8 mouse cellular contexts compared by ENCODE assay signal in the genomic region with DNA sequence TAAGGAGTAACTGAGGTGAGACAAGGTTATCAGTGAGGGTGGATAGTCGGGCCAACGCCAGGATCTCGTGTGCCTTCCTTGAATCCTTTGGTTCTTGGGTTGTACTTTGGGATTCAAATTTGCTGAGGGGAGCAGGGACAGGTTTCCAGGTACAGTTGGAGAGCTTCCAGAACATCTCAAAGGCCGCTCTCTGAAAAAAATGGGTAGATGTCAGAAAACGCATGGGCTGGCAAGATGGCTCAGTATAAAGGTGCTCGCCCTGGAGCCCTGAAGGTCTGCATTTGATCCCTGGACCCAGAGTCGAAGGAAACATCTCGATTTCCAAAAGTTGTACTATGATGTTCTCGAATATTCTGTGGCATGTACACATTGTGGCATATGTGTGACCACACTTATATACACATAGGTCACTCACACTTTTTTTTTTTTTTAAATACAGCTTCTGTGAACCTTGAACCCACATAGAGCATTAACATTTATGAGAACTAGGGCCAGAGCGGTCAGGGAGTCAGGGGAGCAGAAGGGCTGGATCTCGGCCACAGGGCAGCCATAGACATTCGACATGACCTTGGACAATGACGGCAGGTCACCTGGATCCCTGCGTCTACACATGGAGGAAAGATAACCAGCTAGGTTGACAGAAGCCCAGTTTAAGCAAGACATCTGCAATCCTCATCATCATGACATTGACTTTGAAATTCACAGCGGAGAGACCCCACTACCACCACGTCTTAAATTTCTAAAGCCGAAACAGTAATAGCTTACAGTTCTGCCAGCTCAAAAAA. TPM values are rescaled to one million over a fixed set of nuclear protein-coding genes. Genes with fewer than 3 reads are reported as not detected.
DNase-seq lines count a peak whose midpoint lies in the region; ATAC-seq and TF ChIP-seq lines count a peak whose summit lies in the region.

No protein-coding gene starts in this region.

- ATAC-seq in heart, embryonic 13.5 days (ENCODE audit: extremely low read depth, insufficient number of reproducible peaks, low FRiP score, low TSS enrichment), result no peak
- no peak for ATAC-seq in kidney, postnatal 0 days (replicated peaks; ENCODE audit: low FRiP score, low read depth)

- no peak for TF ChIP-seq CTCF in kidney, postnatal 0 days (IDR thresholded peaks at IDR 0.05; ENCODE audit: low read depth)

- peaks cover 72% of the 10 kb centered on the region for H3K4me1 ChIP-seq in heart, embryonic 13.5 days
- H3K4me1 ChIP-seq in kidney, postnatal 0 days (replicated peaks; ENCODE audit: insufficient read depth, low read length), result peaks cover 49% of the 10 kb centered on the region

- peak overlapping the region; percentile 97 for H3K27ac ChIP-seq in heart, embryonic 13.5 days (replicated peaks)
- H3K27ac ChIP-seq in kidney, postnatal 0 days, result peak overlapping the region; percentile 97

- no peaks in the 10 kb centered on the region for H3K9me3 ChIP-seq in heart, embryonic 13.5 days
- H3K9me3 ChIP-seq in kidney, postnatal 0 days (replicated peaks; ENCODE audit: low read length), result no peaks in the 10 kb centered on the region

- 45% methylated on average over 17 of the region's 17 CpGs for WGBS in heart, embryonic 13.5 days
- 45% methylated on average over 17 of the region's 17 CpGs for WGBS in kidney, postnatal 0 days

- no peaks in the 10 kb centered on the region for H3K36me3 ChIP-seq in heart, embryonic 13.5 days
- H3K36me3 ChIP-seq in kidney, postnatal 0 days (ENCODE audit: insufficient read depth, low read length), result no peaks in the 10 kb centered on the region

- H3K9ac ChIP-seq in heart, embryonic 13.5 days, result peak overlapping the region; percentile 34
- H3K9ac ChIP-seq in kidney, postnatal 0 days (ENCODE audit: low read depth, low read length), result no peak overlapping the region

- H3K4me2 ChIP-seq in heart, embryonic 13.5 days, result peak overlapping the region; percentile 72
- H3K4me2 ChIP-seq in kidney, postnatal 0 days (ENCODE audit: low read length), result peak overlapping the region; percentile 42

- DNase-seq in kidney, adult 11 months, result peak; percentile 42
- no peak for DNase-seq in kidney, postnatal 4 days
- no peak for DNase-seq in kidney, postnatal 0 days (ENCODE audit: low spot score)
- peak; percentile 44 for DNase-seq in neural tube, embryonic 10.5 days (ENCODE audit: extremely low spot score, low spot score)
- no peak for DNase-seq in urinary bladder, adult 2 months (ENCODE audit: low spot score)
- no peak for DNase-seq in natural killer cell, adult 2 months (ENCODE audit: low spot score in 2 of 2)
- no peak for DNase-seq in thymus, postnatal 14 days

- H3K4me3 ChIP-seq in heart, embryonic 13.5 days, result no peak overlapping the region
- no peak overlapping the region for H3K4me3 ChIP-seq in kidney, postnatal 0 days (replicated peaks; ENCODE audit: low read depth, low read length)

- peaks cover 2% of the 10 kb centered on the region; the same call in 1 of the 2 replicates for H3K27me3 ChIP-seq in heart, embryonic 13.5 days (replicated peaks)
- no peaks in the 10 kb centered on the region for H3K27me3 ChIP-seq in kidney, postnatal 0 days (ENCODE audit: insufficient read depth, low read length)

RNA-seq across cellular contexts. Expression of gene Id3, which starts 3.8 kb away (rescaled TPM):
- 288 and 305 TPM in 2 replicates for polyA plus RNA-seq in heart, embryonic 13.5 days (2015; fragmentation: Nextera tagmentation; extraction: Ambion mirVana)
- 764 and 829 TPM in 2 replicates for polyA plus RNA-seq in kidney, postnatal 0 days (2015; fragmentation: Nextera tagmentation; extraction: Ambion mirVana)
- polyA plus RNA-seq in urinary bladder, adult 2 months (2012; rRNA removed), result 272 and 386 TPM in 2 replicates

RNA-seq across cellular contexts. Expression of gene E2f2, which starts 32.7 kb away (rescaled TPM):
- polyA plus RNA-seq in heart, embryonic 13.5 days (2015; fragmentation: Nextera tagmentation; extraction: Ambion mirVana), result 6.2 and 6.6 TPM in 2 replicates
- polyA plus RNA-seq in kidney, postnatal 0 days (2015; fragmentation: Nextera tagmentation; extraction: Ambion mirVana), result 3.2 and 3.8 TPM in 2 replicates
- polyA plus RNA-seq in urinary bladder, adult 2 months (2012; rRNA removed), result 0.50 TPM in 2 replicates

Comparison
In these comparisons a context has a peak if more than half of its experiments do, and no peak if none do; other contexts are left out.
1. DNase-seq: peak in kidney, adult 11 months (single experiment) and neural tube, embryonic 10.5 days (single experiment); none in kidney, postnatal 4 days (0 of 2), kidney, postnatal 0 days (single experiment), urinary bladder, adult 2 months (single experiment), natural killer cell, adult 2 months (0 of 2) and thymus, postnatal 14 days (single experiment).